Mouse (Mus musculus) cerebral cortex, adult 2 months (tissue): ENCODE measurements around the gene AY761184.

Experiments
- WGBS: fragments of 180-500 bp; shearing (Covaris S2); methylation state at CpG from one replicate; pipeline ENCODE4 v1.1.7; 2018; 5-methylcytosine and 5-hydroxymethylcytosine counted together

AY761184 gene

GRCm38 (mm10) chr8:21703545-21703944 lies at the start of gene AY761184:
AY761184 (minus strand) TSS chr8:21703645.
- 64% methylated on average over 2 of the region's 2 CpGs for WGBS

GRCm38 (mm10) chr8:21665497-21665896 lies 37.9 kb downstream of the AY761184 start, which contains the start of gene Defa34:
Defa34 (plus strand) TSS chr8:21665797.
- whole genome bisulfite sequencing = 86% methylated on average over 1 of the region's 1 CpGs

- WGBS = 38% methylated on average over 1 of the region's 2 CpGs
Observed at GRCm38 (mm10) chr8:21655480-21655879, 48.0 kb downstream of the AY761184 start, which contains the start of gene Defa17. Defa17 (plus strand) TSS chr8:21655780.
